Mouse (Mus musculus): ENCODE results near the gene Atg4d.
A peak's percentile ranks its signal among the peaks of the same experiment; 100 is the strongest.
"Not testable (repeated sequence)": the region's sequence is repeated elsewhere in the genome, so short reads cannot be mapped to it uniquely, and the experiment has no call there.

The Atg4d gene

GRCm38 (mm10) chr9:21312134-21312533, 47.0 kb downstream of the Atg4d start, which contains the start of gene Ap1m2:
Gene Ap1m2 (minus strand): TSS chr9:21312337.
- no peak for DNase-seq (ENCODE audit: extremely low spot score, low read depth, low spot score)

GRCm38 (mm10) chr9:21313394-21313793, 48.3 kb downstream of the Atg4d start:
- DNase-seq (ENCODE audit: extremely low spot score, low read depth, low spot score), result peak; percentile 53

GRCm38 (mm10) chr9:21314367-21315140, 49.5 kb downstream of the Atg4d start:
- no peak for DNase-seq (ENCODE audit: extremely low spot score, low read depth, low spot score)

- DNase-seq (ENCODE audit: extremely low spot score, low read depth, low spot score), result no peak
Observed at GRCm38 (mm10) chr9:21315421-21315820, 50.3 kb downstream of the Atg4d start.

- DNase-seq (ENCODE audit: extremely low spot score, low read depth, low spot score), result no peak
Observed at GRCm38 (mm10) chr9:21316696-21317095, 51.6 kb downstream of the Atg4d start.

- DNase-seq (ENCODE audit: extremely low spot score, low read depth, low spot score), result no peak
Observed at GRCm38 (mm10) chr9:21318792-21319191, 53.7 kb downstream of the Atg4d start.

- no peak for DNase-seq (ENCODE audit: extremely low spot score, low read depth, low spot score)
Observed at GRCm38 (mm10) chr9:21319503-21319902, 54.4 kb downstream of the Atg4d start.

GRCm38 (mm10) chr9:21320280-21320618, 55.2 kb downstream of the Atg4d start:
- peak; percentile 44 for DNase-seq (ENCODE audit: extremely low spot score, low read depth, low spot score)

- DNase-seq (ENCODE audit: extremely low spot score, low read depth, low spot score), result no peak
Observed at GRCm38 (mm10) chr9:21320619-21321512, 55.8 kb downstream of the Atg4d start, which contains the start of gene Slc44a2. Gene Slc44a2 (plus strand): TSS chr9:21320698.

GRCm38 (mm10) chr9:21321513-21321835, 56.4 kb downstream of the Atg4d start:
- DNase-seq (ENCODE audit: extremely low spot score, low read depth, low spot score), result no peak

- no peak for DNase-seq (ENCODE audit: extremely low spot score, low read depth, low spot score)
Observed at GRCm38 (mm10) chr9:21322211-21322916, 57.3 kb downstream of the Atg4d start.

- DNase-seq (ENCODE audit: extremely low spot score, low read depth, low spot score), result not testable (repeated sequence)
Observed at GRCm38 (mm10) chr9:21322917-21323297, 57.8 kb downstream of the Atg4d start.

GRCm38 (mm10) chr9:21324269-21324668, 59.2 kb downstream of the Atg4d start:
- DNase-seq (ENCODE audit: extremely low spot score, low read depth, low spot score), result no peak

All from hindlimb bud, embryonic 11.5 days (tissue).